Mouse (Mus musculus): ENCODE data around the gene Tespa1. TPM values are rescaled to one million over a fixed set of nuclear protein-coding genes. Genes with fewer than 3 reads are reported as not detected.

Gene Tespa1
- 0.23 and 0.78 TPM in 2 replicates for polyA plus RNA-seq (2012; ENCODE audit: low replicate concordance)

GRCm38 (mm10) chr10:130322637-130323036 lies at the start of gene Tespa1:
Gene Tespa1, plus strand, starts transcription at chr10:130322870.

GRCm38 (mm10) chr10:130280066-130280465 lies 42.6 kb upstream of the Tespa1 start, which contains the start of gene Neurod4:
Gene Neurod4, minus strand, starts transcription at chr10:130280240.

GRCm38 (mm10) chr10:130394232-130394631 lies 71.6 kb downstream of the Tespa1 start, which contains the start of gene Vmn2r84:
Gene Vmn2r84, minus strand, starts transcription at chr10:130394332.

Other genes with a start within 250 kb of the Tespa1 start
- not detected in 2 replicates for gene Olfr823, start 207.5 kb upstream of the Tespa1 start, polyA plus RNA-seq (2012; ENCODE audit: low replicate concordance)
- 0.33 TPM in 1 of 2 replicates, not detected in the other for gene Olfr824, start 192.9 kb upstream of the Tespa1 start, polyA plus RNA-seq (2012; ENCODE audit: low replicate concordance)
- gene Olfr825, start 156.1 kb upstream of the Tespa1 start, polyA plus RNA-seq (2012; ENCODE audit: low replicate concordance) = not detected in 2 replicates
- not detected in 2 replicates for gene Olfr826, start 138.7 kb upstream of the Tespa1 start, polyA plus RNA-seq (2012; ENCODE audit: low replicate concordance)
- not detected in 2 replicates for gene Olfr827, start 108.5 kb upstream of the Tespa1 start, polyA plus RNA-seq (2012; ENCODE audit: low replicate concordance)
- not detected in 2 replicates for gene Neurod4, start 42.6 kb upstream of the Tespa1 start, polyA plus RNA-seq (2012; ENCODE audit: low replicate concordance)
- 0.02 TPM in 1 of 2 replicates, not detected in the other for gene Vmn2r84, start 71.5 kb downstream of the Tespa1 start, polyA plus RNA-seq (2012; ENCODE audit: low replicate concordance)
- gene Vmn2r85, start 106.8 kb downstream of the Tespa1 start, polyA plus RNA-seq (2012; ENCODE audit: low replicate concordance) = not detected in 2 replicates
- not detected in 2 replicates for gene Vmn2r86, start 133.2 kb downstream of the Tespa1 start, polyA plus RNA-seq (2012; ENCODE audit: low replicate concordance)
- gene Vmn2r87, start 174.5 kb downstream of the Tespa1 start, polyA plus RNA-seq (2012; ENCODE audit: low replicate concordance) = not detected in 2 replicates

Data from leukemia stem cell, adult 10-12 weeks (primary cell).